Mouse (Mus musculus) kidney, adult 2 months (tissue): ENCODE data around the gene Aldh18a1.

Experiments
- CTCF ChIP-seq: fragments of 200-500 bp; conservative IDR thresholded peaks from 2 replicates; pipeline ENCODE4 v1.5.1; 2011; ENCODE audit warnings: low read depth, mild to moderate bottlenecking, control low read depth, low read length, moderate library complexity, mixed read lengths; ENCODE audit not compliant: insufficient read depth, insufficient read length
- POLR2A ChIP-seq: fragments of 200-500 bp; IDR thresholded peaks from one replicate; pipeline ENCODE4 v1.6.1; 2011; ENCODE audit warnings: low read depth, low read length, control low read depth

DNA sequence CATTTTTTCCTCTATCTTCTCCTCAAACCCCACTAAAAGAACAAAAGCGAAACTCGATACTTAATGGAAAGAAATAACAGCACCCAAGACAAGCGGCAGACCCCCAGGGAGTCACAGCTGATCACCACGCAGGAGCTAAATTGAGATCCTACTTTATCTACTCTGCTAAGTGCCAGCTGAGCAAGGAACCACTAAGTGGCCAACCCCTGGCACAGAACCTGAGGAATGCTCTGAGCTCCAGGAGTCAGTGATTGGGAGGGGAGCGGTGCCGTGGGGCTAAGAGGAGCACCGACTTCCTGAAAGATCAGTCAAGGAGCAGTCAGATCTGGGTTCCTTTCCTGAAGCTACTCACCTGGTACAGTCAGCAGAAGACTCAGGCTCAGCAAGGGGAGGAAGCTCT lies 83.9 kb downstream of the Aldh18a1 start:
- TF ChIP-seq POLR2A (no peak), CTCF (no peak)
